Mouse (Mus musculus): ENCODE data around the gene Afg1l. TPM values are rescaled to one million over a fixed set of nuclear protein-coding genes. Genes with fewer than 3 reads are reported as not detected.

The Afg1l gene
- polyA plus RNA-seq, 1 experiment: 7.7 TPM

- DNase-seq: no peak
- Histone ChIP-seq H3K4me1 (ENCODE audit: control insufficient read depth, insufficient read depth, low read length) (no peaks in the 10 kb centered on the region), H3K4me3 (replicated peaks; ENCODE audit: extremely low read depth, low read depth, low read length) (no peak overlapping the region)
- TF ChIP-seq POLR2A (IDR thresholded peaks at IDR 0.05; ENCODE audit: borderline replicate concordance, extremely low read depth, low read depth, low read length) (no peak), CTCF (IDR thresholded peaks at IDR 0.05; ENCODE audit: insufficient read depth, low read length) (no peak)
- 58% methylated on average over 22 of the region's 22 CpGs for WGBS
Measured at GRCm38 (mm10) chr10:42313222-42313786, 165.1 kb downstream of the Afg1l start.

DNA sequence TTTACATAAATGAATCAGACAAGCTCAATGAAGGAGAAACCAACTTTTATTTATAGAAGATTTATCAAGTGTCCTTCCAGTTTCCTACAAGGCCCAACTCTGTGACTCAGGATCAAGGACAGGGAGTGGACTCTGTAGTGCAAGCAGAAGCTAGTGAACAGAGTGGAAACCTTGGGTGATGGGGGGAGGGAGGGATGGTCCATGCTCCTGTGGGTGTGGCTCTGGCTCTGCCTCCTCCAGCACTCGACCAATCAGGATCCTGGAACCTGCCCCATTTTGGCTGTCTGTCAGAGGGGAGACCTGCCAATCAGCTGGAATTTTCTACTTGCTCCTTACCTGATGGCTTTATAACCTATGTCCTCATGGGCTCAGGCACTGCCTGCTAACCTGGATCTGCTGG, 165.8 kb downstream of the Afg1l start:
- DNase-seq: no peak
- no peak for TF ChIP-seq CTCF (IDR thresholded peaks at IDR 0.05; ENCODE audit: insufficient read depth, low read length)
- TF ChIP-seq POLR2A (IDR thresholded peaks at IDR 0.05; ENCODE audit: borderline replicate concordance, extremely low read depth, low read depth, low read length): no peak
- no peak overlapping the region for H3K4me3 ChIP-seq (replicated peaks; ENCODE audit: extremely low read depth, low read depth, low read length)
- H3K4me1 ChIP-seq (ENCODE audit: control insufficient read depth, insufficient read depth, low read length): no peaks in the 10 kb centered on the region
- 72% methylated on average over 1 of the region's 1 CpGs for WGBS

DNA sequence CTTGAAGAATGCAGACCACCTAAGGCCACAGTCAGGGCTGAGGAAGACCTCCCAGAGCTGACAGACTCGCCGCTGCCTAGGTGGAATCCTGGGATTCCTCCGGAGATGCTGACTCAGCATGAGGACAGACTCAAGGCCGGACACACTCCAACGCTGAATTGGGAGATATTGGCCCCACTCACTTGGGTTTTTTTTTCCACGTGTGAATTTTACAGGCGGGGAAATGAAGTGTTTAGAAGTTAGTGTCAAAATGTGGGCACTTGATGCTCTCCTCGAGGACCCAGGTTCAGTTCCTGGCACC, 169.7 kb downstream of the Afg1l start:
- H3K4me1 ChIP-seq (ENCODE audit: control insufficient read depth, insufficient read depth, low read length): no peaks in the 10 kb centered on the region
- TF ChIP-seq CTCF (IDR thresholded peaks at IDR 0.05; ENCODE audit: insufficient read depth, low read length): no peak
- WGBS: 38% methylated on average over 8 of the region's 8 CpGs
- no peak for DNase-seq
- no peak overlapping the region for H3K4me3 ChIP-seq (replicated peaks; ENCODE audit: extremely low read depth, low read depth, low read length)

GRCm38 (mm10) chr10:42307980-42308686, 170.2 kb downstream of the Afg1l start:
- TF ChIP-seq CTCF (IDR thresholded peaks at IDR 0.05; ENCODE audit: insufficient read depth, low read length) (peak; percentile 91), POLR2A (IDR thresholded peaks at IDR 0.05; ENCODE audit: borderline replicate concordance, extremely low read depth, low read depth, low read length) (no peak)
- peak overlapping the region; percentile 55 for H3K4me3 ChIP-seq (replicated peaks; ENCODE audit: extremely low read depth, low read depth, low read length)
- 10% methylated on average over 20 of the region's 20 CpGs for WGBS
- peak; percentile 65 for DNase-seq
- H3K4me1 ChIP-seq (ENCODE audit: control insufficient read depth, insufficient read depth, low read length): no peaks in the 10 kb centered on the region

DNA sequence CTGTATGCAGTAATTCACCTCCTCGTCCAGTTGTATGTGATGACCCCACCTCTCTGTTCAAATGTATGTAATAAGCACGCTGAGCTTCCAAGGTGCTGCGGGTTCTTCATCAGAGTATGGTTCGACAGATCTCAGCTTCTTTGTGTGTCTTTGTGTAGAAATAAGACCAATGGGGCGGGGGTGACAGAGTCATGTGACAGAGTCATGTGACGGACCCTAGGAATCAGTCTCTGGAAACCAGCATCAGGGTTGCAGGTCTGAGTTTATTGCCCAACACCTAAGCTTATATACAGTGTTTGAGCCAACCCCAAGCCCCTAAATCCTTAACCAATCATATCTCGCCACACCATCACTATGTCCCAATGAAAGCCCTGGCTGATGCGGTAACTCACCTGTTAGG, 171.9 kb downstream of the Afg1l start:
- Histone ChIP-seq H3K4me3 (replicated peaks; ENCODE audit: extremely low read depth, low read depth, low read length) (no peak overlapping the region), H3K4me1 (ENCODE audit: control insufficient read depth, insufficient read depth, low read length) (no peaks in the 10 kb centered on the region)
- TF ChIP-seq CTCF (IDR thresholded peaks at IDR 0.05; ENCODE audit: insufficient read depth, low read length): no peak
- no peak for TF ChIP-seq POLR2A (IDR thresholded peaks at IDR 0.05; ENCODE audit: borderline replicate concordance, extremely low read depth, low read depth, low read length)
- DNase-seq: no peak
- WGBS: 84% methylated on average over 8 of the region's 8 CpGs

DNA sequence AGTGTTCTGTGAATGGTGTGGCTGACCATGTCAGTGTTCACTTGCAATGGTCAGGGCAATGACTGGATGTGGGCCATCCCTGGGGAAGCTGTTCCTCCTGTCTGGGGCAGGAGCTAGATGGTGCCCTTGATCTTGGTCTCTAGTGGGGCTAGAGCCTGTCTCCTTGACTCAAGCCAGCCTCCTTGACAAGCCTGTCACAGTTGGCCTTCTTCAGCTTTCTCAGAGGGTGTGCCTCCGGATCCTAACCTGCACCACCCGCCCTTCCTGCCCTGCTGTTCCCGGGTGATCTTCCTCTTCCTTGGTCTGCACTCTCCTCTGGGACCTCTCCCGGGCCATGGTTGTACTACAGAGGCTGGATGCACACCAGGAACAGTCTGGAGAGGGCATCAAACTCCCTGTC, 177.6 kb downstream of the Afg1l start:
- WGBS: 43% methylated on average over 4 of the region's 4 CpGs
- no peak for DNase-seq
- Histone ChIP-seq H3K4me3 (replicated peaks; ENCODE audit: extremely low read depth, low read depth, low read length) (no peak overlapping the region), H3K4me1 (ENCODE audit: control insufficient read depth, insufficient read depth, low read length) (no peaks in the 10 kb centered on the region)
- no peak for TF ChIP-seq CTCF (IDR thresholded peaks at IDR 0.05; ENCODE audit: insufficient read depth, low read length)
- no peak for TF ChIP-seq POLR2A (IDR thresholded peaks at IDR 0.05; ENCODE audit: borderline replicate concordance, extremely low read depth, low read depth, low read length)

DNA sequence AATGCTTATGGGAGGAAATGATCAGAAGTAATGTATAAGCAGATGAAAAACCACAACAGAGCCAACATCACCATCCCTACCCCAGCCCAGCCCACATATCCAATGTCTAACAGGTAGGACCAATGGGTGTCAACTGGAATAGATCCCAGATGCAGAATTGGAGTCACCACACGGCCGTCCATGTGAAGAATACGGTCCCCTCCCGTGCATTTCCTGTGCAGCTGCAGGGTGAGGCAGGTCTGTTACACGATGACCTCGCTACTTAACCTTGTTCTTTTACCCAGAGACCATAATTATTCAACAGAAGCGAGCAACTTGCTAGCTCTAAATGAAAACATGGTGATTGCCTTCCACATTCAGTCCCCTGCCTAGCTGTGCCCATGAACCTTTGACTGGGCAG, 178.4 kb downstream of the Afg1l start:
- TF ChIP-seq CTCF (IDR thresholded peaks at IDR 0.05; ENCODE audit: insufficient read depth, low read length): no peak
- TF ChIP-seq POLR2A (IDR thresholded peaks at IDR 0.05; ENCODE audit: borderline replicate concordance, extremely low read depth, low read depth, low read length): no peak
- H3K4me1 ChIP-seq (ENCODE audit: control insufficient read depth, insufficient read depth, low read length): no peaks in the 10 kb centered on the region
- DNase-seq: no peak
- no peak overlapping the region for H3K4me3 ChIP-seq (replicated peaks; ENCODE audit: extremely low read depth, low read depth, low read length)
- 37% methylated on average over 7 of the region's 7 CpGs for WGBS

- WGBS: 76% methylated on average over 6 of the region's 6 CpGs
- TF ChIP-seq POLR2A (IDR thresholded peaks at IDR 0.05; ENCODE audit: borderline replicate concordance, extremely low read depth, low read depth, low read length) (no peak), CTCF (IDR thresholded peaks at IDR 0.05; ENCODE audit: insufficient read depth, low read length) (no peak)
- DNase-seq: no peak
- H3K4me3 ChIP-seq (replicated peaks; ENCODE audit: extremely low read depth, low read depth, low read length): no peak overlapping the region
- no peaks in the 10 kb centered on the region for H3K4me1 ChIP-seq (ENCODE audit: control insufficient read depth, insufficient read depth, low read length)
Measured at GRCm38 (mm10) chr10:42299426-42299825, 178.9 kb downstream of the Afg1l start.

DNA sequence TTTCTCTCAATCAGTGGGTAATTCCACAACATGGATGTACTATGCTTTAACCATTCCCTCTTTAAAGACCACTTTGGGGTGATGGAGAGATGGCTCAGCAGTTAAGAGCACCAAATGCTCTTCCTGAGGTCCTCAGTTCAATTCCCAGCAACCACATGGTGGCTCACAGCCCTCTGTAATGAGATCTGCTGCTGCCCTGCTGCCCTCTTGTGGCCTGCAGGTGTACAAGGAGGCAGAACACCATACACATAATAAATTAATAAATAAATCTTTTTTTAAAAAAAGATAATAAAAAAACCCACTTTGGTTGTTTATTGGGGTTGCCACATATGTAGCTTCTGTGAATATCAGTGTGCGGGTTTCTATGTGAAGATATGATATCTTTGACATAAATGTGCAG, 180.4 kb downstream of the Afg1l start:
- TF ChIP-seq CTCF (IDR thresholded peaks at IDR 0.05; ENCODE audit: insufficient read depth, low read length) (peak; percentile 58), POLR2A (IDR thresholded peaks at IDR 0.05; ENCODE audit: borderline replicate concordance, extremely low read depth, low read depth, low read length) (no peak)
- WGBS: 91% methylated on average over 1 of the region's 1 CpGs
- Histone ChIP-seq H3K4me3 (replicated peaks; ENCODE audit: extremely low read depth, low read depth, low read length) (no peak overlapping the region), H3K4me1 (ENCODE audit: control insufficient read depth, insufficient read depth, low read length) (no peaks in the 10 kb centered on the region)
- DNase-seq: peak; percentile 10

DNA sequence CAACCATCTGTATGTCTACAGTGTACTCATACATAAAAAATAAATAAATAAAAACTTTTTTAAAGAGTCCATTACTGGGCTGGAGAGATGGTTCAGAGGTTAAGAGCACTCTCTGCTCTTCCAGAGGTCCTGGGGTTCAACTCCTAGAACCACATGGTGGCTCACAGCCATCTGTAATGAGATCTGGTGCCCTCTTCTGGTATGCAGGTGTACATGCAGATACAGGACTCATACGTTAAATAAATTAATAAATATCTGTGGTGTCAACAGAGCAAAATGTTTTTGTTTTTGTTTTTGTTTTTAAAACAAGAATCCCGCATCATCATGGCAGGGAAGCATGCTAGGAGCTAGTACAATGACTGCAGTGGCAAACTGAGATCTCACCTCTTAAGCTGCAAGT, 181.3 kb downstream of the Afg1l start:
- no peaks in the 10 kb centered on the region for H3K4me1 ChIP-seq (ENCODE audit: control insufficient read depth, insufficient read depth, low read length)
- TF ChIP-seq CTCF (IDR thresholded peaks at IDR 0.05; ENCODE audit: insufficient read depth, low read length) (no peak), POLR2A (IDR thresholded peaks at IDR 0.05; ENCODE audit: borderline replicate concordance, extremely low read depth, low read depth, low read length) (no peak)

More for the DNA sequence above, 181.3 kb downstream of the Afg1l start:
- no peak for DNase-seq
- H3K4me3 ChIP-seq (replicated peaks; ENCODE audit: extremely low read depth, low read depth, low read length): no peak overlapping the region
- WGBS: 76% methylated on average over 2 of the region's 2 CpGs
